In the genomic region with DNA sequence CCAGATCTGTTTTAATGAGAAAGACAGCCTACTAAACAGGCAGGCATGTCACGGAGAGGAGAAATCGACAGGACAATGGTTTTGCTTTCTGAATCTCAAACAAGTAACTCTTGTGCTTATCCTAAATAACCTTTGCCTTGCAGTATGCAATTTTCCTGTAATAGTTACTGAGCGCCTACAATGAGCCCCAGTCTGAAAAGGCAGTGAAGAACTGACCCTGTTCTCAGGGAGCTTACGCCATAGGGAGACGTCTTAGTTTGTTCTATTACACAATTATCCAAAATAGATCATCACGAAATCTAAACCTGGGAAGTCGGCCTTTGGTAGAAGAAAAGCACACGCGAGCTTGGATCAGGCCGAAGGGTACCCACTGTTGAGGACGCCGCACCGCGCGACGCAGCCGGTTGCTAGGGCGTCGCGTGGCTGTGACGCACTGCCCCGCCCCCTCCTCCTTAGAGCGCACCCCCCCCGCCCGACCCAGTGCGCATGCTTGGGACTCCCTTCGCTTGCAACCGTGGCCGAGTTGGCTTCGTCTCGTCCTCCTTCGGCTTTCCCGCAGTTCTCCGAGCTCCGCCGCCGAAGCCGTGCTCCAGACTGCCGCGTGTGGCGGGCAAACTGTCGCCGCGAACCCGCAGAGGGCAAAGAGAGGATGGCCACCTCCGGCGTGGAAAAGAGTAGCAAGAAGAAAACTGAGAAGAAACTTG, we compare ENCODE assay signal across 8 mouse cellular contexts. TPM values are rescaled to one million over a fixed set of nuclear protein-coding genes. Genes with fewer than 3 reads are reported as not detected.
A peak's percentile ranks its signal among the peaks of the same experiment; 100 is the strongest.
DNase-seq lines count a peak whose midpoint lies in the region; ATAC-seq and TF ChIP-seq lines count a peak whose summit lies in the region.

A gene (plus strand): TSS at position 500 of the 704 bp plus-strand sequence.

- peak within 1 kb of the TSS; percentile 77 for H3K4me2 ChIP-seq in hindbrain, embryonic 15.5 days

- H3K4me3 ChIP-seq in hindbrain, embryonic 15.5 days, result peak within 1 kb of the TSS; percentile 89
- peak within 1 kb of the TSS; percentile 77 for H3K4me3 ChIP-seq in left cerebral cortex, adult 2 months

- no peaks in the 10 kb centered on the region for H3K36me3 ChIP-seq in hindbrain, embryonic 15.5 days

- under 1% methylated on average over 43 of the region's 47 CpGs for WGBS in hindbrain, embryonic 15.5 days

- no peak; the same call in 1 of the 2 replicates for TF ChIP-seq CTCF in left cerebral cortex, adult 2 months (IDR thresholded peaks at IDR 0.05)

- DNase-seq in T-cell, adult 2 months (ENCODE audit: low spot score), result peak; percentile 79
- DNase-seq in cerebellum, postnatal 25 days, result peak; percentile 92 to 94
- DNase-seq in frontal cortex, postnatal 36 days (ENCODE audit: low spot score in 2 of 2), result peak; percentile 88
- peak; percentile 85 to 90 for DNase-seq in left cerebral cortex, adult 2 months (ENCODE audit: extremely low spot score in 1 of 2, low spot score in 2 of 2)
- DNase-seq in right cerebral cortex, adult 2 months (ENCODE audit: low spot score in 2 of 2), result peak; percentile 84 to 86
- peak; percentile 87 for DNase-seq in urinary bladder, postnatal 14 days (ENCODE audit: low spot score)

- peak within 1 kb of the TSS; percentile 96 for H3K27ac ChIP-seq in hindbrain, embryonic 15.5 days (replicated peaks)
- H3K27ac ChIP-seq in left cerebral cortex, adult 2 months, result peak within 1 kb of the TSS; percentile 95

- ATAC-seq in hindbrain, embryonic 15.5 days (ENCODE audit: low FRiP score, low read depth), result peak; percentile 94
- ATAC-seq in megakaryocyte, adult 5-6 weeks (ENCODE audit: poor library complexity, severe bottlenecking), result peak; percentile 93

- peak within 1 kb of the TSS; percentile 96 for H3K9ac ChIP-seq in hindbrain, embryonic 15.5 days

- intact Hi-C loops in left cerebral cortex, adult 2 months (cut with DNase I), result loop anchor here (1.0 kb wide), 1 partner anchor 64 kb away; a partner anchor contains a TSS

- H3K4me1 ChIP-seq in hindbrain, embryonic 15.5 days (replicated peaks), result peaks cover 34% of the 10 kb centered on the region

- H3K27me3 ChIP-seq in hindbrain, embryonic 15.5 days, result 0 out of 2 replicates have a peak, but pooled peaks cover 2% of the 10 kb centered on the region

- no peaks in the 10 kb centered on the region for H3K9me3 ChIP-seq in hindbrain, embryonic 15.5 days

RNA-seq across cellular contexts. Expression of the gene that starts here (rescaled TPM):
- polyA plus RNA-seq in hindbrain, embryonic 15.5 days (2015; fragmentation: Nextera tagmentation; extraction: Ambion mirVana), result 129 and 133 TPM in 2 replicates
- total RNA-seq in left cerebral cortex, adult 2 months (2021), result 10 to 100 TPM; 88.2 TPM
- 12.3 and 16.7 TPM in 2 replicates for total RNA-seq in megakaryocyte, adult 5-6 weeks (2015)
- 10.5 and 12.5 TPM in 2 replicates for total RNA-seq in megakaryocyte, adult 5-6 weeks (2017)

Comparison
In these comparisons a context has a peak if more than half of its experiments do, and no peak if none do; other contexts are left out.
1. Peak in every context shown above with its lines: DNase-seq, ATAC-seq, H3K4me3 ChIP-seq and H3K27ac ChIP-seq.
2. RNA of the gene that starts here (total RNA-seq): 88.2 TPM in left cerebral cortex, adult 2 months; 10.5 to 16.7 TPM in megakaryocyte, adult 5-6 weeks; every median in the first group is over 4 times any median in the second.